Mouse (Mus musculus): ENCODE results near the gene Racgap1.

Racgap1 gene

GRCm38 (mm10) chr15:99590429-99591084, 60.9 kb downstream of the Racgap1 start, which contains the start of gene Aqp5:
TSS of gene Aqp5 (plus strand) at chr15:99590782.
- no peak for DNase-seq (ENCODE audit: low spot score in 2 of 2)

- no peak for DNase-seq (ENCODE audit: low spot score in 2 of 2)
Observed at GRCm38 (mm10) chr15:99589704-99590103, 61.8 kb downstream of the Racgap1 start.

DNA sequence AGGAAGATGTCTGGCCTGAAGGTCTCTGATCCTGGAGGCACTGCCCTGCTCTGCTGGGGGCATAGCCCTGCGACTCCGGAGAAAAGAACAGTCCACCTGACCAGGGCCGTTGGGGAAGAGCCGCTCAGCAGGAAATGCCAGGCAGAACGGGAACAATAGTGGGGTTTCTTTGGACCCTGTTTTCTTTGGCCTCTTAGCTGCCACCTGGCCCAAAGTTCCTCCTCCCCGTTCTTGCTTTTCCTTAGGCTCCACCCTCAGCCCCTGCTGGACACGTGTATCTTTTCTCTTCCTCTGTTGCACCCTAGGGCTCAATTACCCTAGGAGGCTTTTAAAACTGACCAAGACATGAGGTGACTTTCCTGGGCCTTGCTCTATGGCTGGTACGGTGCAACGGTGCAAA, 62.2 kb downstream of the Racgap1 start:
- DNase-seq (ENCODE audit: low spot score in 2 of 2) = no peak

- DNase-seq (ENCODE audit: low spot score in 2 of 2) = no peak
Observed at GRCm38 (mm10) chr15:99586525-99586924, 64.9 kb downstream of the Racgap1 start.

GRCm38 (mm10) chr15:99585741-99586140, 65.7 kb downstream of the Racgap1 start:
- no peak for DNase-seq (ENCODE audit: low spot score in 2 of 2)

DNA sequence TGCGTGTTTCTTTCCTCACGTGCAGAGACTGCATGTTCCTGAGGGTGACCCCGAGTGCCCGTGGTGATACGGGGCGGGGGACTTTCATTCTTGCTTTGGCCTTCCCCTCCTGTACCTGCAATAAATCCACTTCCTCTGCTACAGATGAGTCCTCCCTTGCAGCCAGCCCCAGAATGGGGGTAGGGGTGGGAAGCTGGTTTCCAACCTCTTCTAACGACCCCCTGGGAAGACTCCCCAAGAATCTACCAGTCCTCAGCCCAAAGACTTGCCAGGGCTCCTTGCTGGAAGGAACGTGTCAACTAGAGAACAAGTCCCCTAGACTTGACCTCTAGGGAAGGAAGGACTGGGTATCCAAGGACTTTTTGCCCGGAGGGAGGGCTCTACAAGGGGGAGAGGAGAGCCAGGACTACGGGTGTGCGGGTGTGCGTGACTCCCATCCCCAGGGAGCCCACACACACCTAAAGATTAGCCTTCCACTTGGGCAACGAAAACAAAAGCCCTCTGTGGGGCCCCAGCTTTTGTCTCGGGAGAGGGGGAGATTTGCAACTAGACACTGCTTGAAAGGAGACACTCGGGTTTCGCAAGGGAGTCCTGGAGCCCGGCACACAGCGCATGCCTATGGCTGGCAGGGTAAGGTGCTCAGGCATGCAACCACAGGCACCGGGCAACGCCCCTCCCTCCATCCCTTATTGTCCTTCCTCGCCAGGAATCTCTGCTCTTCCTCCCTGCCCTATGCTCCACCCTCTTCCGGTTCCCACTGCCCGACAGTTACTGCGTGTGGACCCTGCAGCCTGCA, 66.9 kb downstream of the Racgap1 start:
- DNase-seq (ENCODE audit: low spot score in 2 of 2) = no peak

DNA sequence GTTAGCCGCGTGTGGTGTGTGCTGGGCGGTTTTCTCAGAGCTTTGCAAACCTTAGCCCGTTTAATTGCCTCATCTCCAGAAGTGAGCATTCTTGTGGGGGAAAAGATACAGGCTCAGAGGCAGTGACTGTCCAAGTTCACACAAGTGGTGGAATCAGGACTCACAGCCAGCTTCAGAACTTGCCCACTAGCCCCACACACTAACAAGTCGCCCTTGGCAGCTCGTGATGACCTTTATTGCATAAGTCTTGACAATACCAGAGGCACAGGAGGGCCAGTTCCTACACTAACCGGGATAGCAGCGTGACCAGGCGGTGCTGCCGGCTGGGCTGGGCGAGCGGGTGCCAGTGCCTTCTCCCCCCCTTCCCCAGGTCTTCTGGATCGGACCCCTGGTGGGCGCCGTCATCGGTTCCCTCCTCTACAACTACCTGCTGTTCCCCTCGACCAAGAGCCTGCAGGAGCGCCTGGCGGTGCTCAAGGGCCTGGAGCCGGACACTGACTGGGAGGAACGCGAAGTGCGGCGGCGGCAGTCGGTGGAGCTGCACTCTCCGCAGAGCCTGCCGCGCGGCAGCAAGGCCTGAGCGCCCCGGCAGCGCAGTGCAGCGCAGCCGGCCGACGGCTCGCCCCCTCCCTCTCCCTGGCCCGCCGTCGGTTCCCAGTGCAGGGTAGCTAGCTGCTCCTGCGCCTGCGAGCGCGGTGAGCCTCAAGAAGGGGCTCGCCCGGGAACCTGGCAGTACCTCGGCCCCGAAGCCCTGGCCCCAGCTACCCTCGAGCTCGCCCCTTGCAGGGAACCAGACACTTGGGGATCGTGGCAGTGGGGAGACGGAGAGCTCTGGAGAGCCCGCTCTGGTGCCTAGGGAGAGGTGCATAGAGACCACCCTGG, 67.8 kb downstream of the Racgap1 start:
- DNase-seq (ENCODE audit: low spot score in 2 of 2) = no peak

DNA sequence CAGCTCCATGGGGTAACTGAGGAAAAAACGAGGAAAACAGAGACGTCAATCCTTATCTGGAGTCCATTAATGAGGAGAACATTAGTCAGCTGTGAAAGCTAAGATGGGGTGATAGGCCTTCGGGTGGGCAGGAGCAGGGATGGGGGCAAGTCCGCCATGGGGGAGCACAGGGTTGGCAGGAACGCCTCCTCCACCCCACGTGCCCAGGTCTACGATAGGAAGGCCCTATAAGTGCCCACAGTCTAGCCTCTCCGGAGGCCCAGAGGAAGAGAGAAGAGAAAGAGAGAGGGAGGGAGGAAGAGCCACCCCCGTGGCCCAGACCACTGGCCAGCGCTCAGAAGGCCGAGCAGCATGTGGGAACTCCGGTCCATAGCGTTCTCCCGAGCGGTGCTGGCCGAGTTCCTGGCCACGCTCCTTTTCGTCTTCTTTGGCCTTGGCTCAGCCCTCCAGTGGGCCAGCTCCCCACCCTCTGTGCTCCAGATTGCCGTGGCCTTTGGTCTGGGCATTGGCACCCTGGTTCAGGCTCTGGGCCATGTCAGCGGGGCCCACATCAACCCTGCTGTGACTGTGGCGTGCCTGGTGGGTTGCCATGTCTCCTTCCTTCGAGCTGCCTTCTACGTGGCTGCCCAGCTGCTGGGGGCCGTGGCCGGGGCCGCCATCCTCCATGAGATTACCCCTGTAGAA, 72.5 kb downstream of the Racgap1 start, which contains the start of gene Aqp2:
Gene Aqp2, plus strand, starts transcription at position 254 of the 684 bp plus-strand sequence.
- no peak for DNase-seq (ENCODE audit: low spot score in 2 of 2)
